In genomic region chr17:64573981-64574380, GRCm38 (mm10) we compare ENCODE assay signal across 23 mouse cellular contexts.
"Had no signal": no experiment of that assay in that cellular context is flagged by ENCODE, and none has a peak within 500 bp of the region (broad histone marks: within the 10 kb centered on the region; RNA-seq: fewer than 3 reads in every experiment).

No protein-coding gene starts in this region.

- H3K4me1 ChIP-seq: heart, embryonic 13.5 days; heart, embryonic 15.5 days; hindbrain, embryonic 12.5 days; intestine, embryonic 15.5 days; limb, embryonic 10.5 days; limb, embryonic 12.5 days; liver, embryonic 15.5 days had no signal

- H3K36me3 ChIP-seq: heart, embryonic 13.5 days; heart, embryonic 15.5 days; hindbrain, embryonic 10.5 days; hindbrain, embryonic 12.5 days; intestine, embryonic 15.5 days; limb, embryonic 10.5 days; limb, embryonic 12.5 days; liver, embryonic 13.5 days; liver, embryonic 15.5 days had no signal

- ATAC-seq: hindbrain, embryonic 16.5 days; inflammation-experienced regulatory T-cells, adult 6 months; intestine, embryonic 15.5 days; intestine, postnatal 0 days had no signal

- H3K4me3 ChIP-seq: heart, adult 2 months; heart, embryonic 13.5 days; heart, embryonic 15.5 days; hindbrain, embryonic 10.5 days; hindbrain, embryonic 12.5 days; intestine, embryonic 15.5 days; left cerebral cortex, adult 2 months; limb, embryonic 10.5 days; limb, embryonic 12.5 days; liver, embryonic 13.5 days; liver, embryonic 15.5 days had no signal

- H3K27me3 ChIP-seq: heart, embryonic 13.5 days; heart, embryonic 15.5 days; hindbrain, embryonic 12.5 days; intestine, embryonic 15.5 days; limb, embryonic 12.5 days had no signal

- H3K27ac ChIP-seq: heart, adult 2 months; heart, embryonic 13.5 days; heart, embryonic 15.5 days; hindbrain, embryonic 10.5 days; hindbrain, embryonic 12.5 days; hindbrain, embryonic 14.5 days; intestine, embryonic 15.5 days; left cerebral cortex, adult 2 months; limb, embryonic 10.5 days; limb, embryonic 12.5 days; liver, embryonic 13.5 days; liver, embryonic 15.5 days had no signal

- DNase-seq: gastrocnemius, postnatal 25 days; heart, adult 2 months; heart, postnatal 4 days; kidney, adult 18-20 months; kidney, adult 8-10 months; kidney, postnatal 10 days; kidney, postnatal 25 days; kidney, postnatal 4 days; liver; liver, embryonic 13.5 days had no signal
